Mouse (Mus musculus): Measurements from ENCODE around the gene Urah. TPM values are rescaled to one million over a fixed set of nuclear protein-coding genes. Genes with fewer than 3 reads are reported as not detected.
A peak's percentile ranks its signal among the peaks of the same experiment; 100 is the strongest.

The Urah gene
- not detected in 2 replicates for total RNA-seq (2014; fragmentation: Nextera tagmentation)
- total RNA-seq (2017), result not detected in 2 replicates

- no peak for ATAC-seq (replicated peaks; ENCODE audit: low FRiP score, low TSS enrichment, poor library complexity, severe bottlenecking)
Observed at GRCm38 (mm10) chr7:140834968-140835757, at the start of gene Urah. TSS of gene Urah (plus strand) at chr7:140835018.

- 0 out of 2 replicates have a peak, but pooled peaks have one; percentile 34 for ATAC-seq (replicated peaks; ENCODE audit: low FRiP score, low TSS enrichment, poor library complexity, severe bottlenecking)
Observed at GRCm38 (mm10) chr7:140787406-140788052, 47.3 kb upstream of the Urah start, which contains the start of gene Syce1. TSS of gene Syce1 (minus strand) at chr7:140787852.

- no peak for ATAC-seq (replicated peaks; ENCODE audit: low FRiP score, low TSS enrichment, poor library complexity, severe bottlenecking)
Observed at GRCm38 (mm10) chr7:140788053-140788435, 46.8 kb upstream of the Urah start.

GRCm38 (mm10) chr7:140793541-140793940 is 41.3 kb upstream of the Urah start:
- no peak for ATAC-seq (replicated peaks; ENCODE audit: low FRiP score, low TSS enrichment, poor library complexity, severe bottlenecking)

- ATAC-seq (replicated peaks; ENCODE audit: low FRiP score, low TSS enrichment, poor library complexity, severe bottlenecking), result peak; percentile 62
Observed at GRCm38 (mm10) chr7:140797619-140798018, 37.2 kb upstream of the Urah start.

GRCm38 (mm10) chr7:140798212-140798611 is 36.6 kb upstream of the Urah start:
- no peak for ATAC-seq (replicated peaks; ENCODE audit: low FRiP score, low TSS enrichment, poor library complexity, severe bottlenecking)

GRCm38 (mm10) chr7:140802629-140803028 is 32.2 kb upstream of the Urah start:
- no peak for ATAC-seq (replicated peaks; ENCODE audit: low FRiP score, low TSS enrichment, poor library complexity, severe bottlenecking)

- peak; percentile 94 for ATAC-seq (replicated peaks; ENCODE audit: low FRiP score, low TSS enrichment, poor library complexity, severe bottlenecking)
Observed at GRCm38 (mm10) chr7:140805704-140806103, 29.1 kb upstream of the Urah start.

- no peak for ATAC-seq (replicated peaks; ENCODE audit: low FRiP score, low TSS enrichment, poor library complexity, severe bottlenecking)
Observed at GRCm38 (mm10) chr7:140810496-140810895, 24.3 kb upstream of the Urah start.

- ATAC-seq (replicated peaks; ENCODE audit: low FRiP score, low TSS enrichment, poor library complexity, severe bottlenecking), result no peak
Observed at GRCm38 (mm10) chr7:140811714-140812113, 23.1 kb upstream of the Urah start.

- ATAC-seq (replicated peaks; ENCODE audit: low FRiP score, low TSS enrichment, poor library complexity, severe bottlenecking), result no peak
Observed at GRCm38 (mm10) chr7:140812850-140813249, 22.0 kb upstream of the Urah start.

- no peak for ATAC-seq (replicated peaks; ENCODE audit: low FRiP score, low TSS enrichment, poor library complexity, severe bottlenecking)
Observed at GRCm38 (mm10) chr7:140820173-140820572, 14.6 kb upstream of the Urah start.

- ATAC-seq (replicated peaks; ENCODE audit: low FRiP score, low TSS enrichment, poor library complexity, severe bottlenecking), result no peak
Observed at GRCm38 (mm10) chr7:140821305-140821652, 13.5 kb upstream of the Urah start.

GRCm38 (mm10) chr7:140821653-140822329 is 13.0 kb upstream of the Urah start, which contains the start of gene Zfp941:
TSS of gene Zfp941 (minus strand) at chr7:140822178.
- ATAC-seq (replicated peaks; ENCODE audit: low FRiP score, low TSS enrichment, poor library complexity, severe bottlenecking), result peak; percentile 92

GRCm38 (mm10) chr7:140822731-140823130 is 12.1 kb upstream of the Urah start:
- no peak for ATAC-seq (replicated peaks; ENCODE audit: low FRiP score, low TSS enrichment, poor library complexity, severe bottlenecking)

- ATAC-seq (replicated peaks; ENCODE audit: low FRiP score, low TSS enrichment, poor library complexity, severe bottlenecking), result peak; percentile 87
Observed at GRCm38 (mm10) chr7:140828171-140828881, 6.5 kb upstream of the Urah start.

GRCm38 (mm10) chr7:140831447-140831846 is 3.4 kb upstream of the Urah start:
- ATAC-seq (replicated peaks; ENCODE audit: low FRiP score, low TSS enrichment, poor library complexity, severe bottlenecking), result no peak

- ATAC-seq (replicated peaks; ENCODE audit: low FRiP score, low TSS enrichment, poor library complexity, severe bottlenecking), result no peak
Observed at GRCm38 (mm10) chr7:140833341-140833740, 1.5 kb upstream of the Urah start.

GRCm38 (mm10) chr7:140835758-140836087 is 905 bp downstream of the Urah start:
- ATAC-seq (replicated peaks; ENCODE audit: low FRiP score, low TSS enrichment, poor library complexity, severe bottlenecking), result no peak

Data from megakaryocyte-erythroid progenitor cell, adult 5-6 weeks (primary cell).